Mouse (Mus musculus) hindlimb bud, embryonic 11.5 days (tissue): ENCODE data around the gene Tram2.

Experiments
- DNase-seq: peaks from one replicate; pipeline ENCODE4 v3.0.0-alpha.2; 2012; ENCODE audit warnings: low read depth, low spot score; ENCODE audit errors: extremely low spot score

Tram2 gene

GRCm38 (mm10) chr1:20974341-20975135 is 104.5 kb downstream of the Tram2 start:
- no peak for DNase-seq

GRCm38 (mm10) chr1:20973389-20973788 is 105.6 kb downstream of the Tram2 start:
- DNase-seq, result no peak

- DNase-seq, result no peak
These were observed 109.4 kb downstream of the Tram2 start for GRCm38 (mm10) chr1:20969642-20970041.

GRCm38 (mm10) chr1:20954876-20955275 is 124.2 kb downstream of the Tram2 start:
- no peak for DNase-seq

GRCm38 (mm10) chr1:20951799-20952198 is 127.2 kb downstream of the Tram2 start:
- no peak for DNase-seq

GRCm38 (mm10) chr1:20951300-20951763 is 127.7 kb downstream of the Tram2 start, which contains the start of gene Efhc1:
Efhc1 (plus strand) TSS chr1:20951626.
- peak; percentile 79 for DNase-seq
